Mouse (Mus musculus) hindbrain, postnatal 0 days (tissue): ENCODE results near the gene Ldlr. TPM values are rescaled to one million over a fixed set of nuclear protein-coding genes. Genes with fewer than 3 reads are reported as not detected.

Experiments
- ATAC-seq: fragments of 200-750 bp; cut with Nextera tagmentation; 2 replicates; pipeline ENCODE4 v1.8.0; 2017; ENCODE audit warnings: mild to moderate bottlenecking, moderate TSS enrichment, moderate library complexity
- DNase-seq: peaks from one replicate; pipeline ENCODE4 v3.0.0-alpha.2; 2015; ENCODE audit warnings: low spot score
- H3K27ac ChIP-seq: fragments of 300-500 bp; sonication (generic); 2 replicates; pipeline ENCODE4 v1.5.1; 2014; ENCODE audit warnings: mild to moderate bottlenecking
- H3K27me3 ChIP-seq: fragments of 300-500 bp; sonication (generic); 2 replicates; pipeline ENCODE4 v1.6.1; 2014; ENCODE audit warnings: low read length, mixed read lengths; ENCODE audit not compliant: insufficient read depth
- H3K36me3 ChIP-seq: fragments of 300-500 bp; sonication (generic); 2 replicates; pipeline ENCODE4 v1.6.1; 2014; ENCODE audit warnings: low read length, mixed read lengths; ENCODE audit not compliant: insufficient read depth
- H3K4me1 ChIP-seq: fragments of 300-500 bp; sonication (generic); 2 replicates; pipeline ENCODE4 v1.6.1; 2014; ENCODE audit warnings: antibody characterized with exemption, low read length, mixed read lengths; ENCODE audit not compliant: insufficient read depth
- H3K4me2 ChIP-seq: fragments of 300-500 bp; sonication (generic); 2 replicates; pipeline ENCODE4 v1.6.1; 2014; ENCODE audit warnings: low read depth, mild to moderate bottlenecking, low read length, moderate library complexity, mixed read lengths
- H3K4me3 ChIP-seq: fragments of 300-500 bp; sonication (generic); 2 replicates; pipeline ENCODE4 v1.5.1; 2014; ENCODE audit warnings: low read length
- H3K9ac ChIP-seq: fragments of 300-500 bp; sonication (generic); replicated peaks from 2 replicates; pipeline ENCODE4 v1.6.1; 2014; ENCODE audit warnings: mild to moderate bottlenecking, low read length, moderate library complexity, mixed read lengths
- H3K9me3 ChIP-seq: fragments of 300-500 bp; sonication (generic); 2 replicates; pipeline ENCODE4 v1.6.1; 2016; ENCODE audit warnings: low read length, mixed read lengths
- CTCF ChIP-seq: IDR thresholded peaks from 2 replicates; pipeline ENCODE4 v1.5.1; 2016; ENCODE audit warnings: antibody characterized with exemption, control low read depth, low read depth
- WGBS: fragments of 180-500 bp; shearing (Covaris S2); extraction: QIAGEN DNeasy Blood & Tissue Kit; methylation state at CpG from one replicate; pipeline ENCODE4 v1.1.7; 2014; 5-methylcytosine and 5-hydroxymethylcytosine counted together
- polyA plus RNA-seq: library from polyadenylated mRNA; unstranded; fragments of >200 nt; fragmentation: Nextera tagmentation; extraction: Ambion mirVana; gene quantifications from 2 replicates; pipeline ENCODE4 v1.2.1, GENCODE M21; 2015
- total RNA-seq: library from RNA; depleted of rRNA; stranded (reverse); fragments of >200 nt; gene quantifications from 2 replicates; pipeline ENCODE4 v1.2.3, GENCODE M21; 2014

The Ldlr gene
- total and polyA plus RNA-seq, 2 experiments from 2014 or later = 10.7 to 28.4 TPM

- H3K4me2 ChIP-seq = no peak overlapping the region
- H3K9ac ChIP-seq = no peak overlapping the region
- H3K4me1 ChIP-seq = no peaks in the 10 kb centered on the region
- no peaks in the 10 kb centered on the region for H3K9me3 ChIP-seq
- H3K4me3 ChIP-seq = no peak overlapping the region
- TF ChIP-seq CTCF = no peak
- peaks cover 62% of the 10 kb centered on the region for H3K36me3 ChIP-seq
- H3K27me3 ChIP-seq = no peaks in the 10 kb centered on the region
- WGBS = 73% methylated on average over 17 of the region's 17 CpGs
- ATAC-seq = no peak
- no peak overlapping the region for H3K27ac ChIP-seq
- DNase-seq = no peak
Measured at GRCm38 (mm10) chr9:21733446-21733845, 10.2 kb downstream of the Ldlr start.

- DNase-seq (no peak), ATAC-seq (no peak)
- no peak overlapping the region for H3K9ac ChIP-seq
- H3K4me1 ChIP-seq = no peaks in the 10 kb centered on the region
- no peak overlapping the region for H3K4me2 ChIP-seq
- TF ChIP-seq CTCF = no peak
- H3K27me3 ChIP-seq = no peaks in the 10 kb centered on the region
- H3K9me3 ChIP-seq = no peaks in the 10 kb centered on the region
- 97% methylated on average over 7 of the region's 7 CpGs for WGBS
- no peak overlapping the region for H3K27ac ChIP-seq
- H3K4me3 ChIP-seq = no peak overlapping the region
- H3K36me3 ChIP-seq = peaks cover 67% of the 10 kb centered on the region
Measured at GRCm38 (mm10) chr9:21733989-21734388, 10.7 kb downstream of the Ldlr start.

DNA sequence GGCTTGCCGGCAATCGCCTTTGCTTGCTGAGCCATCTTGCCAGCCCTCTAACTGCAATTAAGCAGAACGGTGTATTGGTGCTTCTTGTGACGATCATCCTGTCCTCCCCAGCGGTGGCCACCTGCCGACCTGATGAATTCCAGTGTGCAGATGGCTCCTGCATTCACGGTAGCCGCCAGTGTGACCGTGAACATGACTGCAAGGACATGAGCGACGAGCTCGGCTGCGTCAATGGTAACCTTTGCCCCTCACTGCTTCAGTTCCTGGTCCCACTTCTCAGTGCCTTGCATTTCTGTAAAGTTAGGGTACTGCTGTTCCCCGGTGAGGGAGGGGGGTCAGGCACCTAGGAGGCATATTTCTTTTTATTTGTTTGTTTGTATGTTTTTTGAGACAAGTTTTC, 11.8 kb downstream of the Ldlr start:
- Histone ChIP-seq H3K36me3 (peaks cover 78% of the 10 kb centered on the region), H3K27ac (no peak overlapping the region), H3K9ac (no peak overlapping the region), H3K4me2 (no peak overlapping the region), H3K4me1 (no peaks in the 10 kb centered on the region), H3K27me3 (no peaks in the 10 kb centered on the region), H3K4me3 (no peak overlapping the region), H3K9me3 (no peaks in the 10 kb centered on the region)
- DNase-seq (no peak), ATAC-seq (no peak)
- TF ChIP-seq CTCF = no peak
- 81% methylated on average over 14 of the region's 14 CpGs for WGBS

GRCm38 (mm10) chr9:21736580-21736979, 13.3 kb downstream of the Ldlr start:
- whole genome bisulfite sequencing = 79% methylated on average over 3 of the region's 3 CpGs
- ATAC-seq = no peak
- Histone ChIP-seq H3K4me2 (no peak overlapping the region), H3K9me3 (no peaks in the 10 kb centered on the region), H3K27ac (no peak overlapping the region), H3K4me3 (no peak overlapping the region), H3K9ac (no peak overlapping the region), H3K27me3 (no peaks in the 10 kb centered on the region), H3K4me1 (no peaks in the 10 kb centered on the region), H3K36me3 (peaks cover 86% of the 10 kb centered on the region)
- no peak for TF ChIP-seq CTCF
- no peak for DNase-seq

GRCm38 (mm10) chr9:21737188-21737587, 13.9 kb downstream of the Ldlr start:
- WGBS = 94% methylated on average over 10 of the region's 10 CpGs
- H3K27me3 ChIP-seq = no peaks in the 10 kb centered on the region
- ATAC-seq (no peak), DNase-seq (no peak)
- H3K4me1 ChIP-seq = no peaks in the 10 kb centered on the region
- no peaks in the 10 kb centered on the region for H3K9me3 ChIP-seq
- no peak overlapping the region for H3K4me3 ChIP-seq
- peaks cover 87% of the 10 kb centered on the region for H3K36me3 ChIP-seq
- TF ChIP-seq CTCF = no peak
- no peak overlapping the region for H3K27ac ChIP-seq
- H3K9ac ChIP-seq = no peak overlapping the region
- H3K4me2 ChIP-seq = no peak overlapping the region

DNA sequence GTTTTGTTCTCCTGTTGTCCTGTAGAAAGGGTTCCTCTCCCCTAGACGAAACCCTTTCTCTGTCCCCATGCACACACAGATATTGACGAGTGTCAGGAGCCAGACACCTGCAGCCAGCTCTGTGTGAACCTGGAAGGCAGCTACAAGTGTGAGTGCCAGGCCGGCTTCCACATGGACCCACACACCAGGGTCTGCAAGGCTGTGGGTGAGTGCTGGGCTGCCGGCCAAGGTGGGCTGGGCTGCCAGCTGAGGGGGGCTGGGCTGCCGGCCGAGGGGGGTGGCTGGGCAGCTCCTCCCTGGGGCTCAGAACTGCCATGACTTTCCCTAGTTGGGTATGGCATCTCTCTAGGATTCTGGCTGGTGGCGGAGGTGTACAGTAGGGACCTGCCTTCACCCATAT, 15.5 kb downstream of the Ldlr start:
- no peaks in the 10 kb centered on the region for H3K4me1 ChIP-seq
- H3K9ac ChIP-seq = no peak overlapping the region
- no peak overlapping the region for H3K4me2 ChIP-seq
- H3K4me3 ChIP-seq = no peak overlapping the region
- H3K36me3 ChIP-seq = peaks cover 80% of the 10 kb centered on the region
- WGBS = 63% methylated on average over 7 of the region's 7 CpGs
- H3K9me3 ChIP-seq = no peaks in the 10 kb centered on the region
- peak; percentile 31; the same call in 1 of the 2 replicates for ATAC-seq
- no peak for DNase-seq
- no peak for TF ChIP-seq CTCF
- no peaks in the 10 kb centered on the region for H3K27me3 ChIP-seq
- no peak overlapping the region for H3K27ac ChIP-seq

GRCm38 (mm10) chr9:21740427-21740826, 17.1 kb downstream of the Ldlr start:
- no peaks in the 10 kb centered on the region for H3K27me3 ChIP-seq
- H3K36me3 ChIP-seq = peaks cover 76% of the 10 kb centered on the region
- WGBS = 96% methylated on average over 14 of the region's 14 CpGs
- DNase-seq (no peak), ATAC-seq (no peak)
- no peak overlapping the region for H3K4me2 ChIP-seq
- no peak overlapping the region for H3K27ac ChIP-seq
- no peaks in the 10 kb centered on the region for H3K9me3 ChIP-seq
- H3K4me1 ChIP-seq = no peaks in the 10 kb centered on the region
- TF ChIP-seq CTCF = no peak
- H3K9ac ChIP-seq = no peak overlapping the region
- no peak overlapping the region for H3K4me3 ChIP-seq
